In genomic region chr6:86219494-86219893, GRCm38 (mm10) we compare ENCODE assay signal across 10 mouse cellular contexts. TPM values are rescaled to one million over a fixed set of nuclear protein-coding genes. Genes with fewer than 3 reads are reported as not detected.
DNase-seq lines count a peak whose midpoint lies in the region; ATAC-seq and TF ChIP-seq lines count a peak whose summit lies in the region.
"Had no signal": no experiment of that assay in that cellular context is flagged by ENCODE, and none has a peak within 500 bp of the region (broad histone marks: within the 10 kb centered on the region; RNA-seq: fewer than 3 reads in every experiment).

No protein-coding gene starts in this region.

- no peak overlapping the region for H3K4me3 ChIP-seq in kidney, embryonic 15.5 days (replicated peaks)
- H3K4me3 ChIP-seq in embryonic facial prominence, embryonic 10.5 days = no peak overlapping the region
- H3K4me3 ChIP-seq in lung, embryonic 16.5 days (ENCODE audit: low read length) = no peak overlapping the region
- no peak overlapping the region for H3K4me3 ChIP-seq in hindbrain, embryonic 11.5 days (ENCODE audit: low read depth, low read length)
- H3K4me3 ChIP-seq in left cerebral cortex, adult 2 months = no peak overlapping the region
- H3K4me3 ChIP-seq: erythroblast, embryonic 14.5 days; limb, embryonic 12.5 days had no signal

- ATAC-seq in kidney, embryonic 15.5 days (replicated peaks; ENCODE audit: low FRiP score) = no peak
- ATAC-seq in lung, embryonic 16.5 days (ENCODE audit: low read depth) = peak; percentile 23; the same call in 1 of the 2 replicates
- no peak for ATAC-seq in hindbrain, embryonic 11.5 days (ENCODE audit: low FRiP score)

- H3K4me1 ChIP-seq in kidney, embryonic 15.5 days = peaks cover 32% of the 10 kb centered on the region
- H3K4me1 ChIP-seq in embryonic facial prominence, embryonic 10.5 days = peaks cover 23% of the 10 kb centered on the region; the same call in 1 of the 2 replicates
- peaks cover 10% of the 10 kb centered on the region for H3K4me1 ChIP-seq in lung, embryonic 16.5 days (replicated peaks; ENCODE audit: control insufficient read depth, insufficient read depth, low read length)
- no peaks in the 10 kb centered on the region for H3K4me1 ChIP-seq in hindbrain, embryonic 11.5 days (replicated peaks; ENCODE audit: control insufficient read depth, insufficient read depth, low read length)
- H3K4me1 ChIP-seq: limb, embryonic 12.5 days had no signal

- no peak overlapping the region for H3K4me2 ChIP-seq in kidney, embryonic 15.5 days
- H3K4me2 ChIP-seq in lung, embryonic 16.5 days (ENCODE audit: low read depth, low read length) = no peak overlapping the region
- H3K4me2 ChIP-seq in hindbrain, embryonic 11.5 days (replicated peaks; ENCODE audit: low read depth, low read length) = no peak overlapping the region
- H3K4me2 ChIP-seq: limb, embryonic 12.5 days had no signal

- H3K36me3 ChIP-seq in kidney, embryonic 15.5 days = no peaks in the 10 kb centered on the region
- no peaks in the 10 kb centered on the region for H3K36me3 ChIP-seq in embryonic facial prominence, embryonic 10.5 days (replicated peaks)
- H3K36me3 ChIP-seq in lung, embryonic 16.5 days (ENCODE audit: control insufficient read depth, insufficient read depth, low read length) = no peaks in the 10 kb centered on the region
- no peaks in the 10 kb centered on the region for H3K36me3 ChIP-seq in hindbrain, embryonic 11.5 days (ENCODE audit: control insufficient read depth, insufficient read depth, low read length)
- H3K36me3 ChIP-seq: limb, embryonic 12.5 days had no signal

- H3K9me3 ChIP-seq in kidney, embryonic 15.5 days (replicated peaks) = no peaks in the 10 kb centered on the region
- no peaks in the 10 kb centered on the region for H3K9me3 ChIP-seq in embryonic facial prominence, embryonic 10.5 days
- no peaks in the 10 kb centered on the region for H3K9me3 ChIP-seq in lung, embryonic 16.5 days (ENCODE audit: control insufficient read depth, low read length)
- no peaks in the 10 kb centered on the region for H3K9me3 ChIP-seq in hindbrain, embryonic 11.5 days (ENCODE audit: control insufficient read depth, low read length)
- H3K9me3 ChIP-seq: limb, embryonic 12.5 days had no signal

- DNase-seq in kidney, adult 18-20 months = no peak
- peak; percentile 79 for DNase-seq in adipocyte (ENCODE audit: low spot score)
- no peak for DNase-seq in embryonic facial prominence, embryonic 10.5 days (ENCODE audit: low spot score)
- DNase-seq in hindbrain, embryonic 11.5 days (ENCODE audit: low spot score) = no peak
- no peak for DNase-seq in frontal cortex, postnatal 10 days (ENCODE audit: low spot score in 2 of 2)
- no peak for DNase-seq in left cerebral cortex, adult 2 months (ENCODE audit: extremely low spot score in 1 of 2, low spot score in 2 of 2)

- no peak overlapping the region for H3K9ac ChIP-seq in kidney, embryonic 15.5 days
- H3K9ac ChIP-seq in lung, embryonic 16.5 days (ENCODE audit: low read length) = no peak overlapping the region
- H3K9ac ChIP-seq in hindbrain, embryonic 11.5 days (ENCODE audit: low read depth, low read length) = no peak overlapping the region
- H3K9ac ChIP-seq: limb, embryonic 12.5 days had no signal

- no peak for TF ChIP-seq CTCF in left cerebral cortex, adult 2 months (IDR thresholded peaks at IDR 0.05)

- intact Hi-C loops in left cerebral cortex, adult 2 months (cut with DNase I) = no loop called here

- 66% methylated on average over 5 of the region's 5 CpGs for WGBS in kidney, embryonic 15.5 days
- 80% methylated on average over 5 of the region's 5 CpGs for WGBS in embryonic facial prominence, embryonic 10.5 days
- WGBS in lung, embryonic 16.5 days = 50% methylated on average over 5 of the region's 5 CpGs
- 82% methylated on average over 5 of the region's 5 CpGs for WGBS in hindbrain, embryonic 11.5 days

- no peaks in the 10 kb centered on the region for H3K27me3 ChIP-seq in kidney, embryonic 15.5 days
- H3K27me3 ChIP-seq in embryonic facial prominence, embryonic 10.5 days (replicated peaks; ENCODE audit: low read depth, poor library complexity, severe bottlenecking) = no peaks in the 10 kb centered on the region
- H3K27me3 ChIP-seq in lung, embryonic 16.5 days (ENCODE audit: control insufficient read depth, insufficient read depth, low read depth, low read length) = no peaks in the 10 kb centered on the region
- H3K27me3 ChIP-seq in hindbrain, embryonic 11.5 days (ENCODE audit: control insufficient read depth, insufficient read depth, low read length) = no peaks in the 10 kb centered on the region
- H3K27me3 ChIP-seq: limb, embryonic 12.5 days had no signal

- H3K27ac ChIP-seq in kidney, embryonic 15.5 days = peak overlapping the region; percentile 48
- peak overlapping the region; percentile 44; the same call in 1 of the 2 replicates for H3K27ac ChIP-seq in embryonic facial prominence, embryonic 10.5 days (replicated peaks)
- H3K27ac ChIP-seq in lung, embryonic 16.5 days (ENCODE audit: low read length) = peak overlapping the region; percentile 76
- H3K27ac ChIP-seq in hindbrain, embryonic 11.5 days (ENCODE audit: low read depth, low read length) = no peak overlapping the region
- H3K27ac ChIP-seq in left cerebral cortex, adult 2 months = no peak overlapping the region
- H3K27ac ChIP-seq: limb, embryonic 12.5 days had no signal

RNA-seq across cellular contexts. Expression of gene Tgfa, which starts 24.5 kb away (rescaled TPM):
- polyA plus RNA-seq in kidney, embryonic 15.5 days (2015; fragmentation: Nextera tagmentation; extraction: Ambion mirVana) = 7.2 and 8.7 TPM in 2 replicates
- polyA plus RNA-seq in embryonic facial prominence, embryonic 10.5 days (2016; fragmentation: Nextera tagmentation; extraction: Ambion mirVana) = 2.1 and 2.4 TPM in 2 replicates
- polyA plus RNA-seq in lung, embryonic 16.5 days (2015; fragmentation: Nextera tagmentation; extraction: Ambion mirVana) = 3.8 and 4.3 TPM in 2 replicates
- polyA plus RNA-seq in hindbrain, embryonic 11.5 days (2014; fragmentation: Nextera tagmentation; extraction: Ambion mirVana) = 2.2 and 2.5 TPM in 2 replicates
- total RNA-seq in left cerebral cortex, adult 2 months (2021) = 10 to 100 TPM; 11.7 to 13.1 TPM
- polyA plus RNA-seq: erythroblast, embryonic 14.5 days had no signal

Comparison
In these comparisons a context has a peak if more than half of its experiments do, and no peak if none do; other contexts are left out.
1. H3K27ac ChIP-seq: peak in kidney, embryonic 15.5 days (single experiment), embryonic facial prominence, embryonic 10.5 days (single experiment) and lung, embryonic 16.5 days (single experiment); none in hindbrain, embryonic 11.5 days (single experiment) and left cerebral cortex, adult 2 months (single experiment).